Mouse (Mus musculus) c-Kit-positive CD71-positive TER-119-negative erythroid progenitor cells, embryonic 14.5 days (primary cell): ENCODE results near the gene Hmcn1.

Experiments used
- DNase-seq: peaks from one replicate; pipeline ENCODE4 v3.0.0-alpha.2; 2013; ENCODE audit warnings: low read depth

Hmcn1 gene

GRCm38 (mm10) chr1:150992711-150993161, 499 bp downstream of the Hmcn1 start:
- DNase-seq = no peak

DNA sequence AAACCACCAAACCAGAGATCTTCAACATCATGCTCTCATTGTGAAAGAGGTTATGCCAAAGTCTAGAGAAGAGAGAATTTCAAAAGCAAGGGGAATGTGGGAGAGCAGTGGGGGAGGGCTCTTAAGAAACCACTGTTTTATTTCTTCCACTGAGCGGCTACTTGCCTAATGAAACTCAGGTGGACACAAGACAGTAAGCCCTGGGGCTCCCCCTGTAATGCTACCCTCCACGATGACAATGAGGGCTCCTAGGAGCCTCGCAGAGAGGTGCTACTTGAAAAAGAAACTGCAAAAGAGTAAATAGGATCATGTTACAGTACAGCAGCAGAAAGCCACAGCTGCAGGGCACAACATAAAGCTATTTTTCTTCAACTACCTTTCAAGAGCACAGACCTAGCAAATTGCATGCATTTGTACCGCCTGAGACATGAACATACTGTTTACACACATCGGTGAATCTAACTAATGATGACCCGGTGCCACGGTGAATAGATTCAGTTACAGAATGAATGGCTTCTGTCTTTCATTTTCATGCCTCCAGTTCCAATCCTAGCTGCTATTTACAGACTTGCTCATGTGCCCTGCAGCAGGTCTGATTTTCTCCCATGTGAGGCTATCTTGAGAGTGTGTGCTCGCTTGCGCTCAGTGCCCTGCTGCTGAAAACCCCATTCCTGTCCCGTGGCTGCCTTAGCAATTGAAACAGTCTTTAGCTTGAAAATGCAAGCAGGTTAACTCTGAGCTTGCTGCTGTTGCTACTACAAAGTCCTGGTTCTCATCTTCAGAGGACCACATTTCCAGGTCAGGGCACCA, 1.3 kb downstream of the Hmcn1 start:
- no peak for DNase-seq

DNA sequence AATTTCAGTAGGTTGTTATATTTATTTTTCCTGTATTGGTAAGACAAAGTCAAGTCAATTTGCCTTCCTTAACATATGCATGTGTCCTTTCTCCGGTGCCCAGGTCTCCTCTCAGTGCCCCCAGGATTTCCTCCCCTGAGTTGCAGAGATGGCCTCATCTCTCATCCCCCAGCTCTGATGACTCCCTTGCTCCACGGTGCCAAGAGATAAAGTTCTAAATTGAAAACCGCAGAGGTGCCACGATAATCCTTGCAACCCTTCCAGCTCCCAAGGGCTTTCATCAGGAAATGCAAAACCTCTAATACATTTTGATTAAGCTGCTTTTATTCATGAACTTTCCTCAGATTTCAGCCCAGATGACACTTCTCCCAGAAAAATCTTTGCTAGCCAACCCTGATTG, 8.3 kb downstream of the Hmcn1 start:
- no peak for DNase-seq

DNA sequence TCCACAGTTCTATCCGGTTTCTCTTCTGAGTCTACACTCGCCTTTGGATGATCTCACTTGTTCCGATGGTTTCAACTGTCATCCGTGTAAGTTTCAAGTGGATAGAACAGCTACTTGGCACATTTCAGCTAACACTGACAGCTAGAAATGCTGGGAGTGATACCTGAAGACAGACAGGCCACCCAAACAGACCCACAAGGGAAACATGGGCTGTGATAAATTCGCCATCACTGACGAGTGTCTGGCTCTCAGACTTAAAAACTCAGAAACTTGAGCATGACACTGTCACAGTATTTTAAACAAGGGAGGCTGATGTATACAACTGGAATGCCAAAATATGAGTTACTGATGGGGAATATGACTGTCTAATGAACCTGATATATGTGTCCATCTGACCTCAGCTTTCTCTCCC, 9.1 kb downstream of the Hmcn1 start:
- no peak for DNase-seq

DNA sequence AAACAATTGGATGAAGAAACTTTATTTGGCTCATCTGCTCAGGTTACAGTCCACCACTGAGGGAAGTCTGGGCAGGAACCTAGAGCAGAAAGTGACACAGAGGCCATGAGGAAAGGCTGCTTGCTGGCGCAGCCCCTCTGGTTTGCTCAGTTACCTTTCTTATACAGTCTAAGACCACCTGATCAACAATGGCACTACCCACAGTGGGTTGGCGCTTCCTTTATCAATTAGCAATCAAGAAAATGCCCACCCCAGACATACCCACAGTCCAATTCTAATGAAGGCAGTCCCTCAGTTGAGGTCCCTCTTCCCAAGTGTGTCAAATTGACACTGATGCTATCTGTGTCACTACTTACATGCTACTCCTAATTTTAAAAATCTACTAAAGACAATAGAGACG, 14.6 kb downstream of the Hmcn1 start:
- no peak for DNase-seq

DNA sequence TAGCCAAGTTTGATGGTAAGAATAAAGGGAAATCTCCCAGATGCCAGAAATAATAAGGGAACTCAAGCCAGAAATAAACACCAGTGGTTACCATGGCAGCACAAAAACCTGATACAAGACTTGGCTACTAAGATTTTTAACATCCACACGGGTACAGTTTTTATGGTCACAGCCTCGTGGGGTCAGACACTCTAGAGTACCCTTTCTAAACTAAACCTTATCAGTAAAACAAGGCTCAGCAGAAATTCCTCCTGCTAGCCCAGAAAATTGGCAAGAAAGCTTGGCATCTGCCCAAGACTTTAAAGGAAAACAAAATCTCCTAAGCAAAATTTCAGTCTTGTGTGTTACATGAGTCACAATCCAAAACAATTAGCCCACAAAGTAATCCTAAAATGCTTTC, 17.0 kb downstream of the Hmcn1 start:
- no peak for DNase-seq

DNA sequence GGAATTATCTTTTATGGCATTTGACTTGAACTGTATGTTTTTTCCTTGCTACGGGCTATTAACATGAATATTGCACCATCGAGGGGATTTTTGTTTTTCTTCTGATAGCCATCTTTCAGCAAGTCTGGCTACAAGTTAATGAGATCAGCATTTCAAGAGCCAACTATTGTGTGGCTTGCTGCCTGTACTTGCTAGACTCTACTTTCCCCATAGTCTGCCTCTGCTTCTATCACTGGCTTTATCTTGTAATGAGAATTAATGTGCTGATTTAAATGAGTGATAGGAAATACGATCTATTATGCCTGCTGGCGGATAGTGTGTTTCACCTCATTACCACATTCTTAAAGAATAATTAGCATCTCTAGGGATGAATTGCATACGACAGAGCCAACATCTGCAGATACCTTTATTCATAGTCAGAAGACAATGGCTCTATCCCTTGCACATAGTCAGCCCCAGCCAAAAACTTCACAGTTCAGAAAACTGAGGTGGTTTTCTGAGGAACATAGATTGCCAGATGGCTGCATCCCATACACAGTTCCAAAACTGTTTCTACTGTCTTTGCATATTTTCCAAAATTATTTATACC, 33.7 kb downstream of the Hmcn1 start:
- no peak for DNase-seq

GRCm38 (mm10) chr1:150951004-150951403, 42.2 kb downstream of the Hmcn1 start:
- no peak for DNase-seq

DNA sequence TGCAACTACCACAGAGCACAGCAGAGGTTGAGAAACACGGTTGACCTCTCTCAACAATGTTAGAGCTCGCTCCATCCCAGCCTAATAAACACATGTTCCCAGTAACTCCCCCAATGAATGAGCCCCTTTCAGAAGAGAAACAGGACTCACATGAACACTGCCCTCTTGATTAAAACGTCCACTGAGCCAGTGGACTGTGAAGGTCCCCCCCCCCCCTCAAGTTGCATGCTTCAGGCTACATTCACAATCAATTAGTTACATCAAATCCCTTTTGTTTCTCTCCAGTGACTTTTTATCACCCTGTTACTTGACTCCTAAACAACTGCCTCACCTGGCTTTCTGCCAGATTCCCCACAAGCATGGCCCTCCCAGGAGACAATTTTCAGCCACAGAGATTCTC, 43.2 kb downstream of the Hmcn1 start:
- DNase-seq = no peak

DNA sequence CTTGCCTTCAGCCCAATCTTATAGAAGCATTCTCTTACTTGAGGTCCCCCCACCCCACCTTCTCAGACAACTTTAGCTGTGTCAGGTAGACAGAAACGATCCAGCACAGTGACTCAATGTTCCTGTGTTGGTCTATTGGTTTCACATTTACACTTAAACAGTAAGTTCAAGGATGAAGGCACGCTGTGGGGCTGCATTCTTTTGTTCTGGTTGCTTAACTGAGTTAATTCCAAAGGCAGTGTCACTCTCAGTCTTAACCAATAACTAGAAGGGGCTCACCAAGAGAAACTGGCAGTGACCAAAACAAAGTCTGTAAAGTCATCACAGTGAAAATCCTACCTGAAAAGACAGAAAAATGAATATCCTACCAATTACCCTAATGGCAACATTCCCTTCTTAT, 44.3 kb downstream of the Hmcn1 start:
- no peak for DNase-seq

- DNase-seq = no peak
Measured at GRCm38 (mm10) chr1:150943601-150944000, 49.6 kb downstream of the Hmcn1 start.

- no peak for DNase-seq
Measured at GRCm38 (mm10) chr1:150942143-150942542, 51.1 kb downstream of the Hmcn1 start.

DNA sequence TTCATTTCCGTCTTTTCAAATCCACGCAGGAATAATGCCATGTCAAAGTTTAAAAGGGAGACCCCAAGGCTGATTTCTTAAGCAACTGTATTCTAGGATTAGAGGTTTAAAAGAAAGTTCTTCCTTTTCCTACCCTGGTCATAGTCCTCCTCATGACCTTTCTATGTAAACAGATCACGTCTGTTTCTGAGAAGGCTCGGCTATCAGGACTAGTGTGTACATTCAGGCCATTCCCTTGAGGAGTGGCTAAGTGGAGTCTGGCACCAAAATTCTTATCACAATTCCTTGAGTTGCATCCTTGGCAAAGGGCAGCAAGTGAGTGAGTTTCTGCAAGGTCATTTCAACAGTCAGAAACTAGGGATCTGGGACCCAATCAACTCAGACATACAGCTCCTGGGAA, 56.4 kb downstream of the Hmcn1 start:
- DNase-seq = no peak

GRCm38 (mm10) chr1:150933616-150934015, 59.6 kb downstream of the Hmcn1 start:
- no peak for DNase-seq

- no peak for DNase-seq
Measured at GRCm38 (mm10) chr1:150920860-150921259, 72.4 kb downstream of the Hmcn1 start.

- DNase-seq = peak; percentile 34
Measured at GRCm38 (mm10) chr1:150920276-150920675, 73.0 kb downstream of the Hmcn1 start.

DNA sequence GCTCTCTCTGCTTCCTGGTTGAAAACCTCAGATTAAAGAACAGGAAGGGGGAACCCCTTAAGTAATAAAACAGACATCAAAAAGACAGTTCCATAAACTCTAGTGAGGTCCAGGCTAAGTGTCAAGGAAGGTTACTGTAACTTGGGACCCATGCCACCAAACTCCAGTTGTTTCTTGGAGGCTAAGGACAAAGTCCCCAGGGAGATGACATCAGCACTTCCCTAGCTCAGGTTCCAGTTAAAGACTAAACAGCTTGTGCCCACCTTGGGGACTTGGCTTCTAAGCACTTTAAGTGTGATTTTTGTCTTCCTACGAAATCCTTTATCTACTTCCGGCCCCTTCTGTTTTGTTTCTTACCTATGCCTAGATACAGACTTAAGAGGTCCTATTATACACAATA, 78.3 kb downstream of the Hmcn1 start:
- no peak for DNase-seq

DNA sequence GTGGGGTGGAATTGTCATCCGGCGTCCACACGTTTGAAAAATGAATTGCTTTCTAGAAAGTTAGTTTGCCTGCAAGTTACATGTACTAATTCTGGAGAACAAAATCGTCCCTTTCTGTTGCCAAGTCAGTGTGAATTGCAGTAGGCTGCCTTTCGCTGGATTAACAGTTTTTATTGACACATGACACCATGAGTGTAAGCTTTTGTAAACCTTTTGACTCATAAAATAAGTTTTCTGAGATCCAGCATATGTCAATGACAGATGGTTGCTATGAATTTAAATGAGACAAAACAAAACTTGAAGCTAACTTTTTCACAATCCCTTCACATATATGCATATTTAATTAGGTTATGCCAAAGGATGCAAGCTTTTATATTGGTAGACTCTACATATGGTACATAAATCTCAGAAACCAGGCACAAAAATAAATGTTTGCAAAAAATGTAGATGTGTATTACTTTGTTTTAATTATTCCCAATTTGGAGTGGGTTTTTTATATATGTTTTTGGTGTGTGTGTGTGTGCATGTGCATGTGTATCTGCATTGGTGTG, 79.6 kb downstream of the Hmcn1 start:
- no peak for DNase-seq

DNA sequence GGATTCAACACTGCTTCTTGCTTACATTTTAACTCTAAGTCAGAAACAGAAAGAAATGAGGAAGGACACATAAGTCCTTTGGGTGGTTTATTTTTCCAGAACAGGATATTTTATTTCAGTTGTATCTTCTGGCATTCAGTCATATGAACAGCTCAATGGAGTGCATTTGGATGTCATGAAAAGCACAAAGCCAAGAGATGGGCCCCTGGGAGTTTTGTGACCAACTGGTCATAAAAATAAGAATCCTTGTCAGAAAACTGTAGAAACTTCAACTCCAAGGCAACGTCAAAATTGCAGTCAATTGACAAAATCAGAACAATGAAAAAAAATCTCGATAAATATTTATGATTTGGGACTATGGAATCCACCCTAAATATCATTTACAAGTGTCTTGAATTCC, 83.6 kb downstream of the Hmcn1 start:
- DNase-seq = no peak

DNA sequence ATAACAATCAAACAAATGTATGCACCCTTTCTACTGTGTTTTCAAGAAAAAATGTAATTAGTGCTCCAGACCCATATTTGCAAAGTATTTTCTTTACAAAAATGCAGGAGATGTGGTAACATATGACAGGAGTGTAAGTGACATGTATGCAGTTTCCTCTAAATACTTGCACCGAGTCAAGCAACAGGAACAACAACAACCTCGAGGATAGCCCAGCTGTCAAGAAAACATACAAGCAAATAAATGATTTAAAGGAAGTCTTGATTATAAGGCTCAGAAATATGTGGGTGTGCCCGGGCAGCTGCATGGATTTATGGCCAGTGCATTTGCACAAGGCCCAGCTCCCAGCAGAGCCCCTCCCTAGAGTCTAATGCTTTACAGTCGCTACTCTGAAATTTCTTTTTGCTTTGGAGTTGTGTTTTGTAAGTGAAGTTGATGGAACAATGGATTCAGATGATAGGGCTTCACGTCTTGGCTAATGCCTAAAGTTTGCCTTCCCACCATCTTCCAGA, 99.5 kb downstream of the Hmcn1 start:
- no peak for DNase-seq

DNA sequence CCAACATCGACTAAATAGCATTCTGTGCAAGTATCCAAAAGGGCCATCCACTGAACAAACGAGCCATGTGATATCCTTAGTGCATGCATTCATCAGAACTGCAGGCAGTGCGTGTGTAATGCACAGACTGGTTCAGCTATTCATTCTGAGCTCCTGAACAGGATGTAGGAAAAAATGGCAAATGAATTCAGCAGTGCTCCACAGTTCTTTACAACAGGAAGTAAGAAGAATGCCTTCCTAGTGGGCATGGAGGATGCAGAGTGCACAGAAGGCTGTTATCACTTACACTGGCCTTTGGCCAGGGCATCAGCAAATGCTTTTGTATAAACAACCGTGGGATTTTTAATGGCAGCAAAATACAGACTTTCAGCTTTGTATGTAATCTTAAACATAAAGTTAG, 103.2 kb downstream of the Hmcn1 start:
- DNase-seq = no peak

- DNase-seq = no peak
Measured at GRCm38 (mm10) chr1:150886267-150886666, 107.0 kb downstream of the Hmcn1 start.

GRCm38 (mm10) chr1:150878421-150878820, 114.8 kb downstream of the Hmcn1 start:
- DNase-seq = no peak
